Mouse (Mus musculus): ENCODE measurements around the gene Vmp1. TPM values are rescaled to one million over a fixed set of nuclear protein-coding genes. Genes with fewer than 3 reads are reported as not detected.

Gene Vmp1
- polyA plus RNA-seq, 1 experiment: 50.2 TPM

DNA sequence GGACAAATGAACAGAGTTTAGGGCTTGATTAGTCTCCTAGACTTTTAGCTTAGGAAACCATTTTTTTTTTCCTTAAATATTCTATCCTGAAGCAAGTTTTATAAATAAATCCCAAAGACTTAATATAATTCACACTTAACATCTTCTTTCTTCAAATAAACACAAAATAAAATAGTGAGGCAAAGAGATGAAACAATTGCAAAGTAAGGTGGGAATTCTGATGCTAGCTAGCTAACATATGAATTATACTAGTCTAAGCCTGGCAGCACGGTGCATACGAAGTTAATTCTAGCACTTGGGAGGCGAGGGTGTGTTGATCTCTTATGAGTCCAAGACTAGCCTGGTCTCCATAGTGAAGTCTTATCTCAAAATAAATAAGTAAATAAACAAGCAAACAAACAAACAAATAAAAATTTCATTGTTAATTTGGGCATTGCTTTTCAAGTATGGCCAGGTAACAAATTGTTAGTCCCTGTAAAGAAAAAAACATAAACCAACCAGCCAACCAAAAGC lies 100.3 kb downstream of the Vmp1 start:
- no peak for TF ChIP-seq CTCF (IDR thresholded peaks at IDR 0.05; ENCODE audit: borderline replicate concordance, extremely low read depth, insufficient read depth, insufficient read length)
- no peak for TF ChIP-seq POLR2A (IDR thresholded peaks at IDR 0.05; ENCODE audit: borderline replicate concordance, extremely low read depth, insufficient read depth, insufficient read length, poor library complexity, severe bottlenecking)
- DNase-seq (ENCODE audit: low read depth): no peak

DNA sequence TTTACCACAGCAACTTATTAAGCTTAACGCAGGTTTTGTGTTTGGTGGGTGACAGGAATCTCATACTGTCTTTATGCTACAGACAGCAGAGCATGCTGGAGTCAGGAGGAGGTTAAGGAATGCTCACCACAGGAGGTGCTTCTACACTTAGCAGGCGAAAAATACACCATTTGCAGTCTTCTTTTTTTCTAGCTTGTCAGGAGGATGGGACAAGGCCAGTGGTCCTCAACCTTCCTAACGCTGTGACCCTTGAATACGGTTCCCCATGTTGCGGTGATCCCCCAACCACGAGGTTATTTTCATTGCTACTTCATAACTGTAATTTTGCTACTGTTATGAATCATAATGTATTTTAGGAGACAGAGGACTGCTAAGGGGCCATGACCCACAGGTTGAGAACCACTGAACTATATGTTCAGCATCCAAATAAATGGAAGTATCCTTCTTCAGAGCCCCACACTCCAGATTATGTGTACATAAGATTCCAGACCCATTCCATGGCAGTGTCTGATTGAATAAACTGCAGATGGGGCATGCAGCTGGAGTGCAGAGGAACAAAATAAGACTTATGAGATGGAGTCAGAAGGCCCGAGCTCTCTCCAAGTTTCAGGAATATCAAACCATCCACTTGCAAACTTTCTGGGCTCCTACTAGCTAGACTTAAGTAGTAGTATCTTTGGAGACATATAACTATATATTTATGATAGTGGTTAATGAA lies 100.9 kb downstream of the Vmp1 start:
- no peak for DNase-seq (ENCODE audit: low read depth)
- TF ChIP-seq CTCF (IDR thresholded peaks at IDR 0.05; ENCODE audit: borderline replicate concordance, extremely low read depth, insufficient read depth, insufficient read length) (no peak), POLR2A (IDR thresholded peaks at IDR 0.05; ENCODE audit: borderline replicate concordance, extremely low read depth, insufficient read depth, insufficient read length, poor library complexity, severe bottlenecking) (no peak)

DNA sequence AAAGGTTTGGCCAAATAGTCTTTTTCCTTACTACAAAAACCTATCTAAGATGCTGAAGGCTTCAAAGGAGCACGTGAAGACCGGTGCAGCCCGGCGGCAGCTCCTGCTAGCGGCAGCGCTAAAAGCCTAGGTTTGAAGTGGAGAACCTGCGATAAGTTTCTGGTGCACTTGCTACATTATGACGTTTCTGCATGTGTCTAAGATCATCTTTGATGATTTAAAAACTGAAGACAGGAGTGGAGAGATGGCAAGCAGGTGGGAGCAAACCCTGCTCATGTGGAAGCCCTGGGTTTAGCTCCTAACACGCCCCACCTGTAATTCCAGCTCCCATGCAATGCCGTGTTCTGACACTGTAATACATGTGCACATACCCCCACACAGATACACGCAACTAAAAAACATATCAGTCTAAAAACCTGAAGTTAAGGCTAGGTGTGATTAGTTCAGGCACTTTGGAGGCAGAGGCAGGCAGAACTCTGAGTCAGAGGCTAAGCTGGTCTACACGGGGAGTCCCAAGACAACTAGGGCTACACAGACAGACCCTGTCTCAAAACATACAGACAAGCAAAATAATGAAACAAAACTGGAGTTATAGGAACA lies 101.6 kb downstream of the Vmp1 start:
- TF ChIP-seq CTCF (IDR thresholded peaks at IDR 0.05; ENCODE audit: borderline replicate concordance, extremely low read depth, insufficient read depth, insufficient read length) (no peak), POLR2A (IDR thresholded peaks at IDR 0.05; ENCODE audit: borderline replicate concordance, extremely low read depth, insufficient read depth, insufficient read length, poor library complexity, severe bottlenecking) (no peak)

DNA sequence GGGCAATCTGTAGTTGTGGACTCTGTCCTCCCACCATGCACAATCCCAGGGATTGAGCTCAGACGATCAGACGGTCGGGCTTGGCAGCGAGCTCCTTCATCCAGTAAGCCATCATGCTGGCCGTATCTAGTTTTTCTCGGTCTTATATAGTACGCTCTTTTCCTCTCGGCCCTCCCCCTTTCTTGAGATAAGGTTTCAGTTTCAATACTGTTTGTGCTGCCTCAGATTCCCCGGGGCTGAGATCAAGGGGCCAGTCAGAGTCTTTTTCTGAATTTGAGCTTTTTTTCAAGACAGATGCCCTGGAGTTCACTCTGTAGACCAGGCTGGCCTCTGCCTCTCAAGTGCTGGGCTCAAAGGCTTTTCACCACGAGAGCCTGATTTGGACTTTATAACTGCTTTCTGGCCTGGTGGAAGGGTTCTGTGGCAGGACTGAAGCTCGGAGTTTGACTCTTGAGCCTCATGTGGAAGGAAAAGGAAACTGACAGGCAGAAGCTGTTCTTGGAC lies 102.3 kb downstream of the Vmp1 start:
- TF ChIP-seq CTCF (IDR thresholded peaks at IDR 0.05; ENCODE audit: borderline replicate concordance, extremely low read depth, insufficient read depth, insufficient read length) (no peak), POLR2A (IDR thresholded peaks at IDR 0.05; ENCODE audit: borderline replicate concordance, extremely low read depth, insufficient read depth, insufficient read length, poor library complexity, severe bottlenecking) (no peak)
- DNase-seq (ENCODE audit: low read depth): no peak

More for the DNA sequence above, 101.6 kb downstream of the Vmp1 start:
- DNase-seq (ENCODE audit: low read depth): no peak

DNA sequence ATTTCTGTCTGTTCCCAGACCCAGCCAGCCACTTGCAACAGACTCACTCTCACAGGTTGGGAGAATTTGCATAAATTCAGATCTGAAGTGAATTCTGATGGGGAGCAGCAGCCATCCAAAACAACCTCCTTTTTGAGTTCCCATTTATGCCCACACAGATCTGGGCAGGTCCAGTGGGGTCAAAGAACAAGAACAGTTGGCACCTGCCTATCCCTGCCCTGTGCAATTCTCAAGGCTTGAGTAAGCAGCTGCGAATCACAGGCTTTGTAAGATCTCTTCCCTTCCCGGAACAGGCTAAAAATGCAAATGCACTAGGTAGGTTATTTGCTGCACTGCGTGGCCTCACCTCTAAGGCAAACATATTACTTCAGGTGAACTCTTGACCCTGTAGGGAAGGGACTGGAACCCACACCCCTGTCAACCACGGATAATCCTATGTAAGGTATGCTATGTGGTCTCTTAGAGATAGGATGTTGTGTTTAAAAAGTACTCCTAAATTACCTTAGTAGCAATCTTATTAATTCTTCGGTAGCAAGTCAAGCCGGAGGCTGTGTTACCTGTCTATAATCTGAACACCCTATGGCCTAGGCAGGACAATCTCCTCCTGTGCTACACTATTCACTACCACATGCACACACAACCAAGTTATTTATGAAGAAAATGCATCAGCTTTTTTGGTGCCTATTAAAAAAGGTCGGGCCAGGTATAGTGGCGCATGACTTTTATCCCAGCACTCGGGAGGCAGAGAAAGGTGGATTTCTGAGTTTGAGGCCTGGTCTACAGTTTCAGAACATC lies 103.1 kb downstream of the Vmp1 start:
- no peak for TF ChIP-seq POLR2A (IDR thresholded peaks at IDR 0.05; ENCODE audit: borderline replicate concordance, extremely low read depth, insufficient read depth, insufficient read length, poor library complexity, severe bottlenecking)
- no peak for TF ChIP-seq CTCF (IDR thresholded peaks at IDR 0.05; ENCODE audit: borderline replicate concordance, extremely low read depth, insufficient read depth, insufficient read length)
- no peak for DNase-seq (ENCODE audit: low read depth)

DNA sequence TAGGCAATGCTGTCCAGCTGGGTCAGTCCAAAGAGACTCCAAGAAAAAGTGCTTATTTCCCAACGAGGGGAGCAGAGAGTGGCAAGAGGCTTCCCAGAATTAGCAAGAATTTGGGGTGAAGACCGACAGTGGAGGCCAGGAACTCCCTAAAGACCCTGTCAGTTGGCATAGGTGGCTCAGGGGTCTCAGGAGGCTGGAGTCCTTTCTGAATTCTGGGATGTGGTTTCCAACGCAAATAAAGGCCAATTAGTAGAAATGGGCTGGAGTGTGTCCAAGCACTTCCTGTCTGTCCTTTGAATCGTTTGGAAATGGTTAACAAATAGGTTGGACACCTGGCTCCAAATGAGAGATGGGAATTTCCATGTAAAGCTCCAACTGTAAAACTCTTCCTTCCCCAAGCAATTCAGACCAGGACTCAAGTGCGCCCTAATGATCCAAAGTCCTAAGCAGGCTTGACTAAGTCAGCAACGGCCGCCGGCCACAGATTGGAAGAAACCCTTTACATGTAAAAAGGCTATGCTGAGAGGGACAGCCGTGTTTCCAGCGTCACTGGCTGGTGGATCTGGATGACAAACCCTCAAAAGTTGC lies 103.8 kb downstream of the Vmp1 start:
- TF ChIP-seq CTCF (IDR thresholded peaks at IDR 0.05; ENCODE audit: borderline replicate concordance, extremely low read depth, insufficient read depth, insufficient read length) (no peak), POLR2A (IDR thresholded peaks at IDR 0.05; ENCODE audit: borderline replicate concordance, extremely low read depth, insufficient read depth, insufficient read length, poor library complexity, severe bottlenecking) (no peak)
- DNase-seq (ENCODE audit: low read depth): peak; percentile 23

DNA sequence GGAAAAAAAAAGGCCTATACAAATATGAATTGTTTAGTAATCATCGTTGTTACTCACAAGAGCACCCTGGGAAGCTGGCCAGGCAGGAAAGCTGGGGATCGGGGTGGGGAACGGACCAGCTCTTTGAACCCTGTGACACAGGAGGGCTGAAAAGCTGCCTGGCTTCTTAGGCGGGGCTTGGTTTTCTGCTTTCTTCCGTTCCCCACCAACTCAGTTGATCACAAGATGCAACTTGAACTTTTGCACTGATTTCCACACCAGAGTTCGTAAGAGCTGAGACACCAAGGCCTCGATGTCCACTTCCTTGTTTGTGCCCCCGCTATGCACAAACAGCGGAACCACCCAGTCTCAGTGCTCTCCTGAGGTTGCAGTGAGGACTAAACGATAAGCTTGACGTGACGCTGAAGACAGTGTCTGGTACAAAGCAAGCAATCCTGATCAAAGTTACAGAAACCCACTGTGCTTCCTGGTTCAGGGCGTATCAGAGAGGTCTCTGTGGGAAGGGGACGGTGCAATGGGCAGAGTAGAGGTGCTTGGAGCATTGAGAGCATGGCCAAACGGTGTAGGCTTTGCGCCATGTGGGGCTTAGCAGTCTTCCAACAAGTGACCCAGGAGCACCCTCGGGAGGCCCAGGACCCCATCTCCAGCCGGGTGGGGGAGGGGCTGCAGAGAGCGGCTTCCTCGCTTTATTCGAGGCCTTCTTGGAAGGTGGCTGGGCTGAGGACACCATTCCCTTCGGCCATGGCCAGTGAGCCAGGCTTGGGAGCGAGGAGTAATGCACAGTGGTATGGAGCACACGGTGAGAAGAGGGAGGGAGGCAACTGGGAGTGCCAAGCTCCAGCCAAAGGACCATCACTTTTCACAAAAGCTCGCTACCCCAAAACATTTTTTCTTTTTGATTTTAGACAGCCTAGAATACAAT lies 104.6 kb downstream of the Vmp1 start:
- no peak for DNase-seq (ENCODE audit: low read depth)

DNA sequence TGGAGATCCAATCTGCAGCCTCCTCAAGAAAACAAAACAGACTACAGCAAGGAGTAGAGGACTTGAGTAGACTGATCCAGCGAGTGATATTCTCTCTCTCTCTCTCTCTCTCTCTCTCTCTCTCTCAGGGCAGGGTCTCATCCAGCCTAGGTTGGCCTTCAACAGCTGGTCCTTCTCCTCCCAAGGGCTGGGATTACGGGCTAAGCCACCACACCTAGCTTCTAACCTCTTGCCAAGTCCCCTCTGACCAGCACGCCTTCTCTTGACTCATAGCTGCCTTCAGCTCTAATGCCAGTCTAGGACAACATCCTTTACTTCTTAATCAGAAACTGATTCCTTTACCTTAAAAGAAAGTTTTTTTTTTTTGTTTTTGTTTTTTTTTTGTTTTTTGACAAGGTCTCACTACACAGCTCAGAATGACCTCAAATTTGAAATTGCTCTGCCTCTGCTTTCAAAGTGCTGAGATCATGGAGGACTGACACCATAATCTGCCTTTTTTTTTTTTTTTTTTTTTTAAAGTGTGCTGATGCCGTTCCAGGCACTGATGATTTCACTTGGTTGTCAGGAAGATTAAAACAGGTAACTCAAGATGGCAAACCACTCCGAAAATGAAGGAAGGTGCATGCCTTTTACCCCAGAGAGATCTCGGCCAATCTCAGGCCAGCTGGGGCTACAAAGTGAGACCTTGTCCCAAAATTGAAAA lies 105.4 kb downstream of the Vmp1 start:
- no peak for TF ChIP-seq POLR2A (IDR thresholded peaks at IDR 0.05; ENCODE audit: borderline replicate concordance, extremely low read depth, insufficient read depth, insufficient read length, poor library complexity, severe bottlenecking)
- no peak for TF ChIP-seq CTCF (IDR thresholded peaks at IDR 0.05; ENCODE audit: borderline replicate concordance, extremely low read depth, insufficient read depth, insufficient read length)
- DNase-seq (ENCODE audit: low read depth): no peak

More for the DNA sequence above, 104.6 kb downstream of the Vmp1 start:
- TF ChIP-seq CTCF (IDR thresholded peaks at IDR 0.05; ENCODE audit: borderline replicate concordance, extremely low read depth, insufficient read depth, insufficient read length) (no peak), POLR2A (IDR thresholded peaks at IDR 0.05; ENCODE audit: borderline replicate concordance, extremely low read depth, insufficient read depth, insufficient read length, poor library complexity, severe bottlenecking) (no peak)

DNA sequence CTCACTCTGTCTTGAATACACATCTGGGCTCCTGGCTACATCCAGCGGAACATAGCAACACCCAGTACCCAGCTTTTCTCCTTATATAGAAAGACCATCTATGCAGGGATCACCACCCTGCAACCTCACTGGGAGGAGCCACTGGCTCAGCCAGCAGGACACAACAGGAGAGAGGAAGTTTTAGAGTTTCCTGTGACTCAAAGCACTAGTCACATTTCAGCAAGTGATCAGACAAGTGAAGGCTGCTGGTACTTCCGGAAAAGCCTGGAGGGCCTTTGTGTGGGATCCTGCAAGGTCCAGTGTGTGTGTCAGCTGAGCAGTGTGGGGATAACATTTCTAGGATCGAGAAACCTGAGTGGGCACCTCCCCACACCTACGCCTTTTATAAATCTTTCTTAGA lies 106.4 kb downstream of the Vmp1 start:
- DNase-seq (ENCODE audit: low read depth): peak; percentile 4
- TF ChIP-seq CTCF (IDR thresholded peaks at IDR 0.05; ENCODE audit: borderline replicate concordance, extremely low read depth, insufficient read depth, insufficient read length) (no peak), POLR2A (IDR thresholded peaks at IDR 0.05; ENCODE audit: borderline replicate concordance, extremely low read depth, insufficient read depth, insufficient read length, poor library complexity, severe bottlenecking) (no peak)

Measured in brain, embryonic 14.5 days (tissue).